Mouse (Mus musculus) liver, embryonic 11.5 days (tissue): ENCODE measurements around the gene Stom. TPM values are rescaled to one million over a fixed set of nuclear protein-coding genes. Genes with fewer than 3 reads are reported as not detected.
A peak's percentile ranks its signal among the peaks of the same experiment; 100 is the strongest.

Source experiments
- ATAC-seq: fragments of 200-750 bp; cut with Nextera tagmentation; replicated peaks from 2 replicates; pipeline ENCODE4 v1.8.0; 2017; ENCODE audit warnings: moderate number of reproducible peaks, mild to moderate bottlenecking, moderate TSS enrichment, moderate library complexity; ENCODE audit not compliant: low FRiP score
- DNase-seq: peaks from one replicate; pipeline ENCODE4 v3.0.0-alpha.2; 2017; ENCODE audit warnings: low spot score
- H3K27ac ChIP-seq: fragments of 300-500 bp; sonication (generic); 2 replicates; pipeline ENCODE4 v1.5.1; 2014; ENCODE audit warnings: mild to moderate bottlenecking, low read depth, low read length, control low read depth
- H3K27me3 ChIP-seq: fragments of 300-500 bp; sonication (generic); replicated peaks from 2 replicates; pipeline ENCODE4 v1.6.1; 2014; ENCODE audit warnings: low read length, mixed read lengths; ENCODE audit not compliant: control insufficient read depth, insufficient read depth
- H3K36me3 ChIP-seq: fragments of 300-500 bp; sonication (generic); 2 replicates; pipeline ENCODE4 v1.6.1; 2014; ENCODE audit warnings: mild to moderate bottlenecking, low read length, moderate library complexity, mixed read lengths; ENCODE audit not compliant: control insufficient read depth, insufficient read depth
- H3K4me1 ChIP-seq: fragments of 300-500 bp; sonication (generic); replicated peaks from 2 replicates; pipeline ENCODE4 v1.6.1; 2014; ENCODE audit warnings: low read length, mixed read lengths; ENCODE audit not compliant: control insufficient read depth, insufficient read depth
- H3K4me2 ChIP-seq: fragments of 300-500 bp; sonication (generic); 2 replicates; pipeline ENCODE4 v1.6.1; 2014; ENCODE audit warnings: mild to moderate bottlenecking, control low read depth, moderate library complexity
- H3K4me3 ChIP-seq: fragments of 300-500 bp; sonication (generic); 2 replicates; pipeline ENCODE4 v1.5.1; 2014; ENCODE audit warnings: low read depth, low read length, control low read depth
- H3K9ac ChIP-seq: fragments of 300-500 bp; sonication (generic); 2 replicates; pipeline ENCODE4 v1.6.1; 2014; ENCODE audit warnings: low read depth, low read length, control low read depth
- H3K9me3 ChIP-seq: fragments of 300-500 bp; sonication (generic); 2 replicates; pipeline ENCODE4 v1.6.1; 2016; ENCODE audit warnings: low read length, inconsistent platforms, mixed read lengths; ENCODE audit not compliant: control insufficient read depth
- WGBS: fragments of 180-500 bp; shearing (Covaris S2); extraction: QIAGEN DNeasy Blood & Tissue Kit; methylation state at CpG from one replicate; pipeline ENCODE4 v1.1.7; 2014; 5-methylcytosine and 5-hydroxymethylcytosine counted together
- polyA plus RNA-seq: library from polyadenylated mRNA; unstranded; fragments of >200 nt; fragmentation: Nextera tagmentation; extraction: Ambion mirVana; gene quantifications from 2 replicates; pipeline ENCODE4 v1.2.1, GENCODE M21; 2014

Stom gene
- polyA plus RNA-seq: 87.7 and 97.0 TPM in 2 replicates

GRCm38 (mm10) chr2:35336388-35337280 is at the start of gene Stom:
Stom (minus strand) TSS chr2:35336976.
- peaks cover 43% of the 10 kb centered on the region for H3K4me1 ChIP-seq
- peak within 1 kb of the TSS; percentile 91 for H3K4me2 ChIP-seq
- DNase-seq: peak; percentile 99
- H3K27me3 ChIP-seq: no peaks in the 10 kb centered on the region
- peak; percentile 96 for ATAC-seq
- H3K4me3 ChIP-seq: peak within 1 kb of the TSS; percentile 83
- H3K36me3 ChIP-seq: no peaks in the 10 kb centered on the region
- peak within 1 kb of the TSS; percentile 92 for H3K9ac ChIP-seq
- H3K27ac ChIP-seq: peak within 1 kb of the TSS; percentile 98
- H3K9me3 ChIP-seq: no peaks in the 10 kb centered on the region
- under 1% methylated on average over 45 of the region's 45 CpGs for WGBS

GRCm38 (mm10) chr2:35385441-35385871 is 48.7 kb upstream of the Stom start:
- no peak overlapping the region for H3K27ac ChIP-seq
- 77% methylated on average over 9 of the region's 9 CpGs for WGBS
- ATAC-seq: no peak

GRCm38 (mm10) chr2:35379306-35379705 is 42.5 kb upstream of the Stom start:
- no peak overlapping the region for H3K9ac ChIP-seq
- WGBS: 70% methylated on average over 9 of the region's 9 CpGs
- no peaks in the 10 kb centered on the region for H3K36me3 ChIP-seq
- no peak overlapping the region for H3K4me3 ChIP-seq
- no peaks in the 10 kb centered on the region for H3K9me3 ChIP-seq
- ATAC-seq (no peak), DNase-seq (no peak)
- no peak overlapping the region for H3K27ac ChIP-seq
- no peak overlapping the region for H3K4me2 ChIP-seq
- H3K27me3 ChIP-seq: no peaks in the 10 kb centered on the region
- 0 out of 2 replicates have a peak, but pooled peaks cover 3% of the 10 kb centered on the region for H3K4me1 ChIP-seq

More at GRCm38 (mm10) chr2:35385441-35385871, 48.7 kb upstream of the Stom start:
- DNase-seq: no peak
- no peak overlapping the region for H3K9ac ChIP-seq
- H3K4me2 ChIP-seq: no peak overlapping the region
- no peak overlapping the region for H3K4me3 ChIP-seq
- H3K27me3 ChIP-seq: no peaks in the 10 kb centered on the region
- H3K4me1 ChIP-seq: no peaks in the 10 kb centered on the region
- H3K9me3 ChIP-seq: peaks cover 2% of the 10 kb centered on the region; the same call in 1 of the 2 replicates
- no peaks in the 10 kb centered on the region for H3K36me3 ChIP-seq

GRCm38 (mm10) chr2:35377600-35377999 is 40.8 kb upstream of the Stom start:
- no peak for ATAC-seq
- WGBS: 21% methylated on average over 6 of the region's 6 CpGs

GRCm38 (mm10) chr2:35373003-35373402 is 36.2 kb upstream of the Stom start:
- no peaks in the 10 kb centered on the region for H3K27me3 ChIP-seq
- H3K4me1 ChIP-seq: 0 out of 2 replicates have a peak, but pooled peaks cover 3% of the 10 kb centered on the region
- no peaks in the 10 kb centered on the region for H3K9me3 ChIP-seq
- DNase-seq: no peak
- H3K27ac ChIP-seq: no peak overlapping the region
- H3K9ac ChIP-seq: no peak overlapping the region
- no peak for ATAC-seq
- no peak overlapping the region for H3K4me2 ChIP-seq
- WGBS: 9% methylated on average over 3 of the region's 3 CpGs
- H3K36me3 ChIP-seq: no peaks in the 10 kb centered on the region
- no peak overlapping the region for H3K4me3 ChIP-seq

More at GRCm38 (mm10) chr2:35377600-35377999, 40.8 kb upstream of the Stom start:
- Histone ChIP-seq H3K4me3 (no peak overlapping the region), H3K27ac (no peak overlapping the region), H3K27me3 (no peaks in the 10 kb centered on the region), H3K4me2 (no peak overlapping the region), H3K36me3 (no peaks in the 10 kb centered on the region), H3K9ac (no peak overlapping the region), H3K9me3 (no peaks in the 10 kb centered on the region), H3K4me1 (0 out of 2 replicates have a peak, but pooled peaks cover 3% of the 10 kb centered on the region)
- DNase-seq: no peak

GRCm38 (mm10) chr2:35370686-35371085 is 33.9 kb upstream of the Stom start:
- H3K4me2 ChIP-seq: no peak overlapping the region
- no peaks in the 10 kb centered on the region for H3K36me3 ChIP-seq
- no peaks in the 10 kb centered on the region for H3K27me3 ChIP-seq
- no peak overlapping the region for H3K27ac ChIP-seq
- H3K9ac ChIP-seq: no peak overlapping the region
- H3K9me3 ChIP-seq: no peaks in the 10 kb centered on the region
- no peaks in the 10 kb centered on the region for H3K4me1 ChIP-seq
- no peak for ATAC-seq
- DNase-seq: no peak
- H3K4me3 ChIP-seq: no peak overlapping the region

- no peak for DNase-seq
- Histone ChIP-seq H3K27me3 (no peaks in the 10 kb centered on the region), H3K9me3 (no peaks in the 10 kb centered on the region), H3K27ac (no peak within 1 kb of the TSS), H3K4me3 (no peak within 1 kb of the TSS), H3K9ac (no peak within 1 kb of the TSS), H3K36me3 (no peaks in the 10 kb centered on the region), H3K4me1 (no peaks in the 10 kb centered on the region), H3K4me2 (no peak within 1 kb of the TSS)
- no peak for ATAC-seq
- WGBS: 81% methylated on average over 2 of the region's 2 CpGs
Observed at GRCm38 (mm10) chr2:35367629-35368028, 30.9 kb upstream of the Stom start, which contains the start of gene 4930568D16Rik. 4930568D16Rik (minus strand) TSS chr2:35367729.

GRCm38 (mm10) chr2:35349184-35349583 is 12.4 kb upstream of the Stom start:
- Histone ChIP-seq H3K4me3 (no peak overlapping the region), H3K9me3 (no peaks in the 10 kb centered on the region), H3K4me2 (no peak overlapping the region), H3K36me3 (no peaks in the 10 kb centered on the region), H3K27me3 (no peaks in the 10 kb centered on the region), H3K27ac (no peak overlapping the region), H3K4me1 (no peaks in the 10 kb centered on the region), H3K9ac (no peak overlapping the region)
- ATAC-seq (peak; percentile 41; the same call in 1 of the 2 replicates), DNase-seq (no peak)
- 46% methylated on average over 5 of the region's 5 CpGs for WGBS
